Mouse (Mus musculus): ENCODE data around the gene Orai1. TPM values are rescaled to one million over a fixed set of nuclear protein-coding genes. Genes with fewer than 3 reads are reported as not detected.

Gene Orai1
- total and polyA plus RNA-seq, 2 experiments from 2014 or later: 14.8 to 24.0 TPM

- H3K27me3 ChIP-seq (ENCODE audit: insufficient read depth, low read length): no peaks in the 10 kb centered on the region
- H3K9me3 ChIP-seq (ENCODE audit: low read length): no peaks in the 10 kb centered on the region
- H3K27ac ChIP-seq (ENCODE audit: low read depth, low read length): no peak overlapping the region
- peak; percentile 83 for TF ChIP-seq CTCF (IDR thresholded peaks at IDR 0.05)
- DNase-seq (ENCODE audit: low spot score) (peak; percentile 88), ATAC-seq (ENCODE audit: low FRiP score) (no peak)
- H3K36me3 ChIP-seq (ENCODE audit: insufficient read depth, low read length): no peaks in the 10 kb centered on the region
- H3K4me2 ChIP-seq (ENCODE audit: low read depth, low read length, poor library complexity, severe bottlenecking): no peak overlapping the region
- H3K4me3 ChIP-seq (ENCODE audit: low read depth, low read length): no peak overlapping the region
- H3K9ac ChIP-seq (replicated peaks; ENCODE audit: low read length, poor library complexity, severe bottlenecking): no peak overlapping the region
- 0 out of 2 replicates have a peak, but pooled peaks cover 3% of the 10 kb centered on the region for H3K4me1 ChIP-seq (ENCODE audit: insufficient read depth, low read length)
- 64% methylated on average over 9 of the region's 9 CpGs for WGBS
Observed at GRCm38 (mm10) chr5:123013599-123014315, 1.1 kb upstream of the Orai1 start.

DNA sequence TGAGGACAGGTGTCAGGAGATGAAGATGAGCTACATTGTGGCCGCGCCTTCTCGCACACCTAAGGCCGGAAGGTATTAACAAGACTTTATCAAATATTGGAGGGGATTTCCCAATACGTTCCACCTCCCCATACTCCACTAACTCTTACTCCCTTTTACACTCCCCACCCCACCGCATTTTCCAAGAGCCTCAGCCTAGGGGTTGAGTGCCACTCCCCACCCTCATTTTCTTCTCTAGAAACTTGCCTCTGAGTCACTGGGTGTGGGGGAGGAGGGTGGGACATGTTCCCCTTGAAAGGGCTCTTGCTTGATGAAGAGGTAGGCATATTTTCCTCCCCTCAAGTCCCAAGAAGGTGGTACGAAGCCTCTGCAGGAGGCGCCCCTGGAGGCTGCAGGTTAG, 1.0 kb downstream of the Orai1 start:
- Histone ChIP-seq H3K27me3 (ENCODE audit: insufficient read depth, low read length) (no peaks in the 10 kb centered on the region), H3K9ac (replicated peaks; ENCODE audit: low read length, poor library complexity, severe bottlenecking) (peak overlapping the region; percentile 80), H3K4me2 (ENCODE audit: low read depth, low read length, poor library complexity, severe bottlenecking) (peak overlapping the region; percentile 68), H3K27ac (ENCODE audit: low read depth, low read length) (no peak overlapping the region), H3K36me3 (ENCODE audit: insufficient read depth, low read length) (no peaks in the 10 kb centered on the region), H3K9me3 (ENCODE audit: low read length) (no peaks in the 10 kb centered on the region), H3K4me1 (ENCODE audit: insufficient read depth, low read length) (0 out of 2 replicates have a peak, but pooled peaks cover 8% of the 10 kb centered on the region), H3K4me3 (ENCODE audit: low read depth, low read length) (peak overlapping the region; percentile 80)
- TF ChIP-seq CTCF (IDR thresholded peaks at IDR 0.05): no peak
- DNase-seq (ENCODE audit: low spot score): no peak
- no peak for ATAC-seq (ENCODE audit: low FRiP score)
- 33% methylated on average over 8 of the region's 8 CpGs for WGBS

- no peak for ATAC-seq (ENCODE audit: low FRiP score)
- Histone ChIP-seq H3K27ac (ENCODE audit: low read depth, low read length) (no peak overlapping the region), H3K4me3 (ENCODE audit: low read depth, low read length) (no peak overlapping the region), H3K27me3 (ENCODE audit: insufficient read depth, low read length) (no peaks in the 10 kb centered on the region), H3K9ac (replicated peaks; ENCODE audit: low read length, poor library complexity, severe bottlenecking) (no peak overlapping the region), H3K36me3 (ENCODE audit: insufficient read depth, low read length) (no peaks in the 10 kb centered on the region), H3K4me2 (ENCODE audit: low read depth, low read length, poor library complexity, severe bottlenecking) (no peak overlapping the region), H3K9me3 (ENCODE audit: low read length) (no peaks in the 10 kb centered on the region), H3K4me1 (ENCODE audit: insufficient read depth, low read length) (0 out of 2 replicates have a peak, but pooled peaks cover 8% of the 10 kb centered on the region)
- TF ChIP-seq CTCF (IDR thresholded peaks at IDR 0.05): no peak
- WGBS: 88% methylated on average over 4 of the region's 4 CpGs
- no peak for DNase-seq (ENCODE audit: low spot score)
Observed at GRCm38 (mm10) chr5:123017504-123017903, 2.6 kb downstream of the Orai1 start.

GRCm38 (mm10) chr5:123019336-123020016, 4.6 kb downstream of the Orai1 start:
- Histone ChIP-seq H3K9me3 (ENCODE audit: low read length) (no peaks in the 10 kb centered on the region), H3K4me1 (ENCODE audit: insufficient read depth, low read length) (0 out of 2 replicates have a peak, but pooled peaks cover 8% of the 10 kb centered on the region), H3K27ac (ENCODE audit: low read depth, low read length) (peak overlapping the region; percentile 59; the same call in 1 of the 2 replicates), H3K27me3 (ENCODE audit: insufficient read depth, low read length) (no peaks in the 10 kb centered on the region), H3K9ac (replicated peaks; ENCODE audit: low read length, poor library complexity, severe bottlenecking) (no peak overlapping the region), H3K4me2 (ENCODE audit: low read depth, low read length, poor library complexity, severe bottlenecking) (peak overlapping the region; percentile 18; the same call in 1 of the 2 replicates), H3K36me3 (ENCODE audit: insufficient read depth, low read length) (no peaks in the 10 kb centered on the region), H3K4me3 (ENCODE audit: low read depth, low read length) (no peak overlapping the region)
- 30% methylated on average over 10 of the region's 10 CpGs for WGBS
- TF ChIP-seq CTCF (IDR thresholded peaks at IDR 0.05): no peak
- peak; percentile 83 for DNase-seq (ENCODE audit: low spot score)
- peak; percentile 21; the same call in 1 of the 2 replicates for ATAC-seq (ENCODE audit: low FRiP score)

DNA sequence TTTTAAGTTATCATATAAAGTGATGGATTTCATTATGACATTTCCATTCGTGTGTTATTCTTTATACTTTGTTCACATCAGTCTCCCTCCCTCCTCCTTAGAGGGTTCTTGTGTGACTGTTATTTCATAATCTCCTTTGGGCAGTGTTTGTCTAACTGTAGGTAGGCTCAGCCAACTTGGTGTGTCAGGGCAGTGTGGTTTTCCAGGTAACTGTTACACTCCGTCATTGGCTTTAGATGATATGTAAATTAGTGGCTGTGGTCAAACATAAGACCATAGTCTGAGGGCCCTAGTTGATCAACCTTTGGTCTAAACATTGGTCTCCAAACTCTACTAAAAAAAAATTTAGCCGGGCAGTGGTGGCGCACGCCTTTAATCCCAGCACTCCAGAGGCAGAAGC, 5.6 kb downstream of the Orai1 start:
- H3K9me3 ChIP-seq (ENCODE audit: low read length): no peaks in the 10 kb centered on the region
- TF ChIP-seq CTCF (IDR thresholded peaks at IDR 0.05): no peak
- H3K4me2 ChIP-seq (ENCODE audit: low read depth, low read length, poor library complexity, severe bottlenecking): no peak overlapping the region
- 0 out of 2 replicates have a peak, but pooled peaks cover 8% of the 10 kb centered on the region for H3K4me1 ChIP-seq (ENCODE audit: insufficient read depth, low read length)
- DNase-seq (ENCODE audit: low spot score) (no peak), ATAC-seq (ENCODE audit: low FRiP score) (no peak)
- no peak overlapping the region for H3K9ac ChIP-seq (replicated peaks; ENCODE audit: low read length, poor library complexity, severe bottlenecking)
- no peak overlapping the region for H3K27ac ChIP-seq (ENCODE audit: low read depth, low read length)
- H3K36me3 ChIP-seq (ENCODE audit: insufficient read depth, low read length): no peaks in the 10 kb centered on the region
- no peaks in the 10 kb centered on the region for H3K27me3 ChIP-seq (ENCODE audit: insufficient read depth, low read length)
- H3K4me3 ChIP-seq (ENCODE audit: low read depth, low read length): no peak overlapping the region
- WGBS: 91% methylated on average over 5 of the region's 5 CpGs

- Histone ChIP-seq H3K4me3 (ENCODE audit: low read depth, low read length) (no peak overlapping the region), H3K27me3 (ENCODE audit: insufficient read depth, low read length) (no peaks in the 10 kb centered on the region)
- no peak for TF ChIP-seq CTCF (IDR thresholded peaks at IDR 0.05)
Observed at GRCm38 (mm10) chr5:123021438-123021837, 6.6 kb downstream of the Orai1 start.

More at GRCm38 (mm10) chr5:123021438-123021837, 6.6 kb downstream of the Orai1 start:
- WGBS: 92% methylated on average over 7 of the region's 7 CpGs
- Histone ChIP-seq H3K36me3 (ENCODE audit: insufficient read depth, low read length) (no peaks in the 10 kb centered on the region), H3K4me2 (ENCODE audit: low read depth, low read length, poor library complexity, severe bottlenecking) (no peak overlapping the region), H3K9ac (replicated peaks; ENCODE audit: low read length, poor library complexity, severe bottlenecking) (no peak overlapping the region), H3K27ac (ENCODE audit: low read depth, low read length) (no peak overlapping the region), H3K4me1 (ENCODE audit: insufficient read depth, low read length) (peaks cover 6% of the 10 kb centered on the region; the same call in 1 of the 2 replicates), H3K9me3 (ENCODE audit: low read length) (no peaks in the 10 kb centered on the region)
- ATAC-seq (ENCODE audit: low FRiP score): no peak
- DNase-seq (ENCODE audit: low spot score): no peak
